Mouse (Mus musculus) liver, adult 2 months (tissue): ENCODE measurements around the gene Ston1. TPM values are rescaled to one million over a fixed set of nuclear protein-coding genes. Genes with fewer than 3 reads are reported as not detected.
A peak's percentile ranks its signal among the peaks of the same experiment; 100 is the strongest.

ENCODE experiments used
- DNase-seq: peaks from one replicate; pipeline ENCODE4 v3.0.0-alpha.2; 2011; ENCODE audit warnings: low read depth, low spot score; ENCODE audit errors: extremely low read depth
- H3K27ac ChIP-seq: fragments of 200-500 bp; replicated peaks from 2 replicates; pipeline ENCODE4 v1.5.1; 2012; ENCODE audit warnings: low read depth, mild to moderate bottlenecking, control low read depth, inconsistent platforms, low read length; ENCODE audit not compliant: insufficient read depth
- H3K27me3 ChIP-seq: fragments of 200-500 bp; 2 replicates; pipeline ENCODE4 v1.6.1; 2012; ENCODE audit warnings: mild to moderate bottlenecking, moderate library complexity, low read length, inconsistent platforms; ENCODE audit not compliant: control insufficient read depth, insufficient read depth
- H3K36me3 ChIP-seq: fragments of 200-500 bp; 2 replicates; pipeline ENCODE4 v1.6.1; 2012; ENCODE audit warnings: low read length, inconsistent platforms; ENCODE audit not compliant: control insufficient read depth, insufficient read depth
- H3K4me1 ChIP-seq: fragments of 200-500 bp; 2 replicates; pipeline ENCODE4 v1.6.1; 2011; ENCODE audit warnings: low read length; ENCODE audit not compliant: control insufficient read depth, insufficient read depth
- H3K4me3 ChIP-seq: fragments of 200-500 bp; 2 replicates; pipeline ENCODE4 v1.5.1; 2011; ENCODE audit warnings: low read depth, mild to moderate bottlenecking, control low read depth, low read length, moderate library complexity; ENCODE audit not compliant: insufficient read depth
- H3K79me2 ChIP-seq: fragments of 200-500 bp; 2 replicates; pipeline ENCODE4 v1.6.1; 2012; ENCODE audit warnings: inconsistent platforms, mild to moderate bottlenecking, low read length, moderate library complexity; ENCODE audit not compliant: control insufficient read depth, insufficient read depth
- H3K9ac ChIP-seq: fragments of 200-500 bp; 2 replicates; pipeline ENCODE4 v1.6.1; 2012; ENCODE audit warnings: low read depth, mild to moderate bottlenecking, control low read depth, inconsistent platforms, low read length
- CTCF ChIP-seq: fragments of 200-500 bp; IDR thresholded peaks from 2 replicates; pipeline ENCODE4 v1.5.1; 2011; ENCODE audit warnings: low read depth, low read length, control low read depth
- POLR2A ChIP-seq: fragments of 200-500 bp; IDR thresholded peaks from 2 replicates; pipeline ENCODE4 v1.6.1; 2011; ENCODE audit warnings: low read length, control low read depth; ENCODE audit not compliant: insufficient read depth; ENCODE audit errors: extremely low read depth
- WGBS: fragments of 180-500 bp; shearing (Covaris S2); methylation state at CpG from one replicate; pipeline ENCODE4 v1.1.7; 2018; 5-methylcytosine and 5-hydroxymethylcytosine counted together
- polyA plus RNA-seq: library from polyadenylated mRNA; depleted of rRNA; stranded (reverse); fragments of >200 nt; gene quantifications from 2 replicates; pipeline ENCODE4 v1.2.3, GENCODE M21; 2012
- total RNA-seq: library from RNA; depleted of rRNA; stranded (reverse); fragments of >200 nt; gene quantifications from 2 replicates; pipeline ENCODE4 v1.2.3, GENCODE M21; 2014

The Ston1 gene
- total and polyA plus RNA-seq, 2 experiments = 2.5 to 5.1 TPM

GRCm38 (mm10) chr17:88603943-88604342 is 6.5 kb downstream of the Ston1 start:
- H3K9ac ChIP-seq = no peak overlapping the region
- peak overlapping the region; percentile 36; the same call in 1 of the 2 replicates for H3K4me3 ChIP-seq
- peak overlapping the region; percentile 69 for H3K27ac ChIP-seq
- H3K79me2 ChIP-seq = peaks cover 9% of the 10 kb centered on the region; the same call in 1 of the 2 replicates
- 25% methylated on average over 11 of the region's 11 CpGs for WGBS
- H3K36me3 ChIP-seq = no peaks in the 10 kb centered on the region
- peaks cover 11% of the 10 kb centered on the region for H3K4me1 ChIP-seq
- peak; percentile 90 for DNase-seq
- no peak for TF ChIP-seq POLR2A
- no peak for TF ChIP-seq CTCF
- H3K27me3 ChIP-seq = no peaks in the 10 kb centered on the region

- H3K36me3 ChIP-seq = peaks cover 3% of the 10 kb centered on the region; the same call in 1 of the 2 replicates
- H3K9ac ChIP-seq = no peak overlapping the region
- peaks cover 4% of the 10 kb centered on the region for H3K4me1 ChIP-seq
- no peak for TF ChIP-seq POLR2A
- TF ChIP-seq CTCF = no peak
- no peak overlapping the region for H3K27ac ChIP-seq
- no peak overlapping the region for H3K4me3 ChIP-seq
- 62% methylated on average over 2 of the region's 2 CpGs for WGBS
- peak; percentile 65 for DNase-seq
- no peaks in the 10 kb centered on the region for H3K27me3 ChIP-seq
- peaks cover 15% of the 10 kb centered on the region; the same call in 1 of the 2 replicates for H3K79me2 ChIP-seq
Observed at GRCm38 (mm10) chr17:88606056-88606455, 8.6 kb downstream of the Ston1 start.

GRCm38 (mm10) chr17:88609361-88609760 is 11.9 kb downstream of the Ston1 start:
- Histone ChIP-seq H3K4me3 (no peak overlapping the region), H3K4me1 (peaks cover 6% of the 10 kb centered on the region), H3K27ac (no peak overlapping the region), H3K9ac (no peak overlapping the region), H3K36me3 (peaks cover 3% of the 10 kb centered on the region; the same call in 1 of the 2 replicates), H3K79me2 (peaks cover 15% of the 10 kb centered on the region; the same call in 1 of the 2 replicates), H3K27me3 (no peaks in the 10 kb centered on the region)
- DNase-seq = no peak
- no peak for TF ChIP-seq CTCF
- no peak for TF ChIP-seq POLR2A
- 90% methylated on average over 15 of the region's 15 CpGs for WGBS

GRCm38 (mm10) chr17:88611057-88611456 is 13.6 kb downstream of the Ston1 start:
- DNase-seq = no peak
- no peak for TF ChIP-seq POLR2A
- TF ChIP-seq CTCF = no peak
- Histone ChIP-seq H3K4me3 (no peak overlapping the region), H3K36me3 (peaks cover 3% of the 10 kb centered on the region; the same call in 1 of the 2 replicates), H3K27me3 (no peaks in the 10 kb centered on the region), H3K79me2 (peaks cover 19% of the 10 kb centered on the region; the same call in 1 of the 2 replicates), H3K27ac (no peak overlapping the region), H3K9ac (no peak overlapping the region), H3K4me1 (peaks cover 10% of the 10 kb centered on the region)
- 95% methylated on average over 2 of the region's 2 CpGs for WGBS

- no peaks in the 10 kb centered on the region for H3K27me3 ChIP-seq
- DNase-seq = no peak
- TF ChIP-seq CTCF = no peak
- TF ChIP-seq POLR2A = no peak
- H3K79me2 ChIP-seq = peaks cover 19% of the 10 kb centered on the region; the same call in 1 of the 2 replicates
- H3K4me3 ChIP-seq = no peak overlapping the region
- 89% methylated on average over 6 of the region's 6 CpGs for WGBS
- no peak overlapping the region for H3K27ac ChIP-seq
- peaks cover 10% of the 10 kb centered on the region for H3K4me1 ChIP-seq
- peaks cover 3% of the 10 kb centered on the region; the same call in 1 of the 2 replicates for H3K36me3 ChIP-seq
- H3K9ac ChIP-seq = no peak overlapping the region
Observed at GRCm38 (mm10) chr17:88613172-88613571, 15.7 kb downstream of the Ston1 start.

DNA sequence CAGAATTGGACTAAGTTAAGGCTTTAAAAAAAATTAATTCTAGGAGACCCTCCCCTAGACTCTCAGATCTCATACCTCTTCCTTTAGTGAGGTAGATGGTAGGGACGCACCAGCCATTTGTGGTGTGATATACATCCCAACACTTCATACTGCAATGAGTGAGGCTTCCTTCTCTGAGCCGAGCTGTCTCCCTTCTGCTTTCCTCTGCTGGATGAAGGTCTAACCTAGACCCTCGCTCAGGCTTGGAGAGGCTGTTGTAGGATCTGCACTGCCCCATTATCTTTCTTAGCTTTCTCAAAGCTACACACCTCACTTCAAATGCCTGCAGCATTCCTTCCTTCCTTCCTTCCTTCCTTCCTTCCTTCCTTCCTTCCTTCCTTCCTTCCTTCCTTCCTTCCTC is 16.2 kb downstream of the Ston1 start:
- Histone ChIP-seq H3K36me3 (peaks cover 3% of the 10 kb centered on the region; the same call in 1 of the 2 replicates), H3K79me2 (peaks cover 17% of the 10 kb centered on the region; the same call in 1 of the 2 replicates), H3K27ac (no peak overlapping the region), H3K4me3 (no peak overlapping the region), H3K9ac (no peak overlapping the region), H3K27me3 (no peaks in the 10 kb centered on the region), H3K4me1 (peaks cover 10% of the 10 kb centered on the region)
- no peak for DNase-seq
- TF ChIP-seq POLR2A (no peak), CTCF (no peak)
- WGBS = 94% methylated on average over 3 of the region's 3 CpGs
